Mouse (Mus musculus): ENCODE data around the gene Tmem131. TPM values are rescaled to one million over a fixed set of nuclear protein-coding genes. Genes with fewer than 3 reads are reported as not detected.

The Tmem131 gene
- total and polyA plus RNA-seq, 3 experiments = 9.7 to 39.9 (median 11.5) TPM

DNA sequence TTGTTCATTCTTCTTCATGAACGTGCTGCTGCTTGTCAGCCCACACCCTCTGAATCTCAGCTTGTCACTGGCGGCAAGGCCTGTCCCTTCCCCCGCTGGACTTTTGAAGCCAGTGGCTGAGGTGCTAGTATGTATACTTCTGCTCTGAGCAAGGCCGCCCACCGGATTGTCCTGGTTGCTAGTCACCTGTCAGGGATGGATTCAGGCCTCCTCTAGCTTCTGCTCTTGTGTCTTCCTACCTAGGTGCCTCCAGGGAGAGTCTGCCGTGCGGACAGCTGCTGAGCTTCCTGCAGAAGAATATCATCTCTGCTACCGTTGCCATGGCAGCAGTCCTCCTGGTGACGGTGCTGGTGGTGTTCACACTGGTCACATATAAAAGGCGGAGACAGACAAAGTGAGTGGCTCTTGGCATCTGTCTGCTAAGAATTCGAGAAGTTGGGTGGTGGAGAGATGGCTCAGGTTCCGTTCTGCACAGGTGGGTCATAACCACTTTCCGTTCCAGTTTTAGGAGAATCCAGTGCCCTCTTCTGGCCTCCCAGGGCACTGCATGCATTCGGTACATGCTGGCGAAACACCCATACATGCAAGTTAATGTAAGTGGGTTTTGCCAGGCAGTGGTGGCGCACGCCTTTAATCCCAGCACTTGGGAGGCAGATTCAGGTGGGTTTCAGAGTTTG is 199.1 kb downstream of the Tmem131 start (continued):
- TF ChIP-seq BHLHE40 (IDR thresholded peaks at IDR 0.05; ENCODE audit: low read depth, low read length) (no peak), CHD1 (IDR thresholded peaks at IDR 0.05; ENCODE audit: low read depth, low read length) (no peak), NRF1 (IDR thresholded peaks at IDR 0.05; ENCODE audit: low read depth, low read length) (no peak), MEF2A (IDR thresholded peaks at IDR 0.05; ENCODE audit: borderline replicate concordance, low read depth, low read length) (no peak), ZC3H11A (IDR thresholded peaks at IDR 0.05; ENCODE audit: low read depth, low read length) (no peak), UBTF (IDR thresholded peaks at IDR 0.05; ENCODE audit: low read depth, low read length) (no peak), MAZ (IDR thresholded peaks at IDR 0.05; ENCODE audit: low read depth, low read length) (0 out of 2 replicates have a peak, but pooled peaks have one; percentile 24), RCOR1 (conservative IDR thresholded peaks at IDR 0.05; ENCODE audit: low read depth, low read length) (no peak), ELF1 (IDR thresholded peaks at IDR 0.05; ENCODE audit: low read depth, low read length) (no peak)

DNA sequence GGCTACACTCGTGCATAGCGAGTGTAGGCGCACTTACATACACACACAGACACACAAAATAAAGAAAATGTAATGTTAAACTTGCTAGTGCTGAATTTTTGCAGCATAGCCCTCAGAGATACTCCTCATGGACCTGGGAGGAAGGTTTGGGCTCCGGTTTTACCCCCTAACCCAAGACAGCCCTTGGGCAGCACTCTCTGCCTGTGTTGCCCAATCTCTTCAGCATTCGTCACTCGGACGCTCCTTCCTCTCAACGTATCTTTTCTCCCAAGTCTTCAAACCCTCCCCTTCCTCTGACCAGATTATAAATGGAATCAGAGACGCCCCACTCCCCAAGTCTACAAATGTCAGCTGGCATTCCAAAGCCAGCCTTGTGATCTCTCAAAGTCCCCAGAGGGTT is 200.4 kb downstream of the Tmem131 start:
- Histone ChIP-seq H3K9ac (ENCODE audit: insufficient read depth, low read depth) (no peak overlapping the region), H3K4me1 (ENCODE audit: control insufficient read depth in 1 of 2, insufficient read depth in 2 of 2) (peaks cover 0 to 8% of the 10 kb centered on the region in 2 experiments; a peak in 2 of 4 replicates), H3K4me2 (ENCODE audit: insufficient read depth, low read depth, poor library complexity, severe bottlenecking) (no peak overlapping the region), H3K27ac (ENCODE audit: insufficient read depth, low read depth) (no peak overlapping the region), H3K27me3 (replicated peaks) (peaks cover 31% of the 10 kb centered on the region), H3K36me3 (replicated peaks in 1 of 2; ENCODE audit: control insufficient read depth in 1 of 2, insufficient read depth in 1 of 2, low read length in 1 of 2) (no peaks in the 10 kb centered on the region), H3K79me2 (replicated peaks; ENCODE audit: control insufficient read depth, extremely low read depth, insufficient read depth, poor library complexity, severe bottlenecking) (no peaks in the 10 kb centered on the region), H3K4me3 (replicated peaks in 1 of 3; ENCODE audit: low read depth in 2 of 3, low read length in 2 of 3, poor library complexity in 1 of 3) (no peak overlapping the region), H3K9me3 (replicated peaks; ENCODE audit: low read length) (no peaks in the 10 kb centered on the region)
- dilution Hi-C loops (cut with MboI; ENCODE audit: extremely low pct_ligation_motif_present, extremely low pct_unique_long_range_greater_than_20kb, low sequenced_read_pairs) (no loop called here), in situ Hi-C loops (cut with MboI; ENCODE audit: low pct_ligation_motif_present, low pct_unique_long_range_greater_than_20kb, low sequenced_read_pairs) (no loop called here)
- TF ChIP-seq JUND (conservative IDR thresholded peaks at IDR 0.05; ENCODE audit: low read depth, low read length) = no peak
- no peak for DNase-seq (ENCODE audit: extremely low read depth)

Other genes with a start within 250 kb of the Tmem131 start
- gene 4933424G06Rik, start 233.5 kb downstream of the Tmem131 start, total RNA-seq (2012; rRNA removed) = not detected in 2 replicates
- 0.49 TPM in 1 of 2 replicates, not detected in the other for gene 4933424G06Rik, start 233.5 kb downstream of the Tmem131 start, total RNA-seq (2014; rRNA removed)
- not detected in 2 replicates for gene 4933424G06Rik, start 233.5 kb downstream of the Tmem131 start, polyA plus RNA-seq (2012; ENCODE audit: insufficient read length, low read depth)
- gene Actr1b, start 229.2 kb downstream of the Tmem131 start, total RNA-seq (2012; rRNA removed) = 66.2 and 81.8 TPM in 2 replicates
- gene Actr1b, start 229.2 kb downstream of the Tmem131 start, total RNA-seq (2014; rRNA removed) = 61.0 and 63.6 TPM in 2 replicates
- gene Actr1b, start 229.2 kb downstream of the Tmem131 start, polyA plus RNA-seq (2012; ENCODE audit: insufficient read length, low read depth) = 71.2 and 76.6 TPM in 2 replicates
- 0.21 and 0.25 TPM in 2 replicates for gene Zap70, start 181.9 kb downstream of the Tmem131 start, total RNA-seq (2012; rRNA removed)
- gene Zap70, start 181.9 kb downstream of the Tmem131 start, total RNA-seq (2014; rRNA removed) = 0.23 TPM in 2 replicates
- 0.18 TPM in 1 of 2 replicates, not detected in the other for gene Zap70, start 181.9 kb downstream of the Tmem131 start, polyA plus RNA-seq (2012; ENCODE audit: insufficient read length, low read depth)
- not detected in 2 replicates for gene Vwa3b, start 82.9 kb upstream of the Tmem131 start, total RNA-seq (2012; rRNA removed)
- gene Vwa3b, start 82.9 kb upstream of the Tmem131 start, total RNA-seq (2014; rRNA removed) = not detected in 2 replicates
- not detected in 2 replicates for gene Vwa3b, start 82.9 kb upstream of the Tmem131 start, polyA plus RNA-seq (2012; ENCODE audit: insufficient read length, low read depth)

Measured in CH12.LX (cell line).